Mouse (Mus musculus) hindbrain, postnatal 0 days (tissue): ENCODE data around the gene Dmkn. TPM values are rescaled to one million over a fixed set of nuclear protein-coding genes. Genes with fewer than 3 reads are reported as not detected.

Source experiments
- ATAC-seq: fragments of 200-750 bp; cut with Nextera tagmentation; 2 replicates; pipeline ENCODE4 v1.8.0; 2017; ENCODE audit warnings: mild to moderate bottlenecking, moderate TSS enrichment, moderate library complexity
- DNase-seq: peaks from one replicate; pipeline ENCODE4 v3.0.0-alpha.2; 2015; ENCODE audit warnings: low spot score
- H3K27ac ChIP-seq: fragments of 300-500 bp; sonication (generic); 2 replicates; pipeline ENCODE4 v1.5.1; 2014; ENCODE audit warnings: mild to moderate bottlenecking
- H3K27me3 ChIP-seq: fragments of 300-500 bp; sonication (generic); 2 replicates; pipeline ENCODE4 v1.6.1; 2014; ENCODE audit warnings: low read length, mixed read lengths; ENCODE audit not compliant: insufficient read depth
- H3K36me3 ChIP-seq: fragments of 300-500 bp; sonication (generic); 2 replicates; pipeline ENCODE4 v1.6.1; 2014; ENCODE audit warnings: low read length, mixed read lengths; ENCODE audit not compliant: insufficient read depth
- H3K4me1 ChIP-seq: fragments of 300-500 bp; sonication (generic); 2 replicates; pipeline ENCODE4 v1.6.1; 2014; ENCODE audit warnings: antibody characterized with exemption, low read length, mixed read lengths; ENCODE audit not compliant: insufficient read depth
- H3K4me2 ChIP-seq: fragments of 300-500 bp; sonication (generic); 2 replicates; pipeline ENCODE4 v1.6.1; 2014; ENCODE audit warnings: low read depth, mild to moderate bottlenecking, low read length, moderate library complexity, mixed read lengths
- H3K4me3 ChIP-seq: fragments of 300-500 bp; sonication (generic); 2 replicates; pipeline ENCODE4 v1.5.1; 2014; ENCODE audit warnings: low read length
- H3K9ac ChIP-seq: fragments of 300-500 bp; sonication (generic); replicated peaks from 2 replicates; pipeline ENCODE4 v1.6.1; 2014; ENCODE audit warnings: mild to moderate bottlenecking, low read length, moderate library complexity, mixed read lengths
- H3K9me3 ChIP-seq: fragments of 300-500 bp; sonication (generic); 2 replicates; pipeline ENCODE4 v1.6.1; 2016; ENCODE audit warnings: low read length, mixed read lengths
- CTCF ChIP-seq: IDR thresholded peaks from 2 replicates; pipeline ENCODE4 v1.5.1; 2016; ENCODE audit warnings: antibody characterized with exemption, control low read depth, low read depth
- WGBS: fragments of 180-500 bp; shearing (Covaris S2); extraction: QIAGEN DNeasy Blood & Tissue Kit; methylation state at CpG from one replicate; pipeline ENCODE4 v1.1.7; 2014; 5-methylcytosine and 5-hydroxymethylcytosine counted together
- polyA plus RNA-seq: library from polyadenylated mRNA; unstranded; fragments of >200 nt; fragmentation: Nextera tagmentation; extraction: Ambion mirVana; gene quantifications from 2 replicates; pipeline ENCODE4 v1.2.1, GENCODE M21; 2015
- total RNA-seq: library from RNA; depleted of rRNA; stranded (reverse); fragments of >200 nt; gene quantifications from 2 replicates; pipeline ENCODE4 v1.2.3, GENCODE M21; 2014; rRNA removed

Gene Dmkn
- total RNA-seq (1.4 and 2.1 TPM in 2 replicates), polyA plus RNA-seq (3.9 and 5.8 TPM in 2 replicates)

GRCm38 (mm10) chr7:30763456-30763855 is at the start of gene Dmkn:
TSS of gene Dmkn (plus strand) at chr7:30763756.
- TF ChIP-seq CTCF: no peak
- no peaks in the 10 kb centered on the region for H3K36me3 ChIP-seq
- H3K9ac ChIP-seq: no peak within 1 kb of the TSS
- DNase-seq (no peak), ATAC-seq (no peak)
- H3K4me2 ChIP-seq: no peak within 1 kb of the TSS
- no peak within 1 kb of the TSS for H3K27ac ChIP-seq
- no peaks in the 10 kb centered on the region for H3K27me3 ChIP-seq
- no peak within 1 kb of the TSS for H3K4me3 ChIP-seq
- no peaks in the 10 kb centered on the region for H3K4me1 ChIP-seq
- WGBS: 59% methylated on average over 5 of the region's 5 CpGs
- no peaks in the 10 kb centered on the region for H3K9me3 ChIP-seq

GRCm38 (mm10) chr7:30717006-30717715 is 46.4 kb upstream of the Dmkn start:
- ATAC-seq (peak; percentile 96), DNase-seq (peak; percentile 86)
- no peaks in the 10 kb centered on the region for H3K9me3 ChIP-seq
- H3K4me2 ChIP-seq: peak overlapping the region; percentile 63
- H3K27ac ChIP-seq: no peak overlapping the region
- 2% methylated on average over 43 of the region's 43 CpGs for WGBS
- H3K4me1 ChIP-seq: peaks cover 12% of the 10 kb centered on the region; the same call in 1 of the 2 replicates
- H3K36me3 ChIP-seq: no peaks in the 10 kb centered on the region
- TF ChIP-seq CTCF: no peak
- H3K9ac ChIP-seq: 0 out of 2 replicates have a peak overlapping the region, but pooled peaks have one; percentile 24
- no peaks in the 10 kb centered on the region for H3K27me3 ChIP-seq
- H3K4me3 ChIP-seq: peak overlapping the region; percentile 34

GRCm38 (mm10) chr7:30717716-30718046 is 45.9 kb upstream of the Dmkn start:
- Histone ChIP-seq H3K9ac (0 out of 2 replicates have a peak overlapping the region, but pooled peaks have one; percentile 24), H3K27me3 (no peaks in the 10 kb centered on the region), H3K4me1 (peaks cover 12% of the 10 kb centered on the region; the same call in 1 of the 2 replicates), H3K27ac (no peak overlapping the region), H3K4me3 (peak overlapping the region; percentile 34), H3K36me3 (no peaks in the 10 kb centered on the region), H3K4me2 (peak overlapping the region; percentile 63), H3K9me3 (no peaks in the 10 kb centered on the region)
- no peak for ATAC-seq
- 7% methylated on average over 14 of the region's 14 CpGs for WGBS
- DNase-seq: no peak
- peak; percentile 32; the same call in 1 of the 2 replicates for TF ChIP-seq CTCF

GRCm38 (mm10) chr7:30719669-30720068 is 43.9 kb upstream of the Dmkn start:
- Histone ChIP-seq H3K4me2 (no peak overlapping the region), H3K4me3 (no peak overlapping the region), H3K27ac (no peak overlapping the region), H3K9ac (no peak overlapping the region), H3K27me3 (no peaks in the 10 kb centered on the region), H3K36me3 (no peaks in the 10 kb centered on the region), H3K9me3 (no peaks in the 10 kb centered on the region), H3K4me1 (peaks cover 12% of the 10 kb centered on the region; the same call in 1 of the 2 replicates)
- DNase-seq (no peak), ATAC-seq (no peak)
- WGBS: 92% methylated on average over 5 of the region's 5 CpGs
- no peak for TF ChIP-seq CTCF

GRCm38 (mm10) chr7:30721286-30721685 is 42.3 kb upstream of the Dmkn start:
- no peak for TF ChIP-seq CTCF
- Histone ChIP-seq H3K4me1 (peaks cover 12% of the 10 kb centered on the region; the same call in 1 of the 2 replicates), H3K9me3 (no peaks in the 10 kb centered on the region), H3K9ac (no peak overlapping the region), H3K4me2 (no peak overlapping the region), H3K27ac (no peak overlapping the region), H3K4me3 (no peak overlapping the region), H3K36me3 (no peaks in the 10 kb centered on the region), H3K27me3 (no peaks in the 10 kb centered on the region)
- WGBS: 58% methylated on average over 7 of the region's 7 CpGs
- DNase-seq (peak; percentile 56), ATAC-seq (no peak)

- Histone ChIP-seq H3K9ac (no peak overlapping the region), H3K4me1 (peaks cover 4% of the 10 kb centered on the region; the same call in 1 of the 2 replicates), H3K27ac (no peak overlapping the region), H3K36me3 (peaks cover 9% of the 10 kb centered on the region), H3K9me3 (no peaks in the 10 kb centered on the region), H3K27me3 (no peaks in the 10 kb centered on the region), H3K4me2 (no peak overlapping the region), H3K4me3 (no peak overlapping the region)
- no peak for ATAC-seq
- TF ChIP-seq CTCF: no peak
- DNase-seq: no peak
- WGBS: 67% methylated on average over 6 of the region's 6 CpGs
Measured at GRCm38 (mm10) chr7:30723274-30723953, 40.1 kb upstream of the Dmkn start.
